Mouse (Mus musculus) kidney, postnatal 14 days (tissue): Measurements from ENCODE around the gene Mrps34.

Experiments used
- DNase-seq: peaks from one replicate; pipeline ENCODE4 v3.0.0; 2022; ENCODE audit warnings: mixed read lengths

The Mrps34 gene

DNA sequence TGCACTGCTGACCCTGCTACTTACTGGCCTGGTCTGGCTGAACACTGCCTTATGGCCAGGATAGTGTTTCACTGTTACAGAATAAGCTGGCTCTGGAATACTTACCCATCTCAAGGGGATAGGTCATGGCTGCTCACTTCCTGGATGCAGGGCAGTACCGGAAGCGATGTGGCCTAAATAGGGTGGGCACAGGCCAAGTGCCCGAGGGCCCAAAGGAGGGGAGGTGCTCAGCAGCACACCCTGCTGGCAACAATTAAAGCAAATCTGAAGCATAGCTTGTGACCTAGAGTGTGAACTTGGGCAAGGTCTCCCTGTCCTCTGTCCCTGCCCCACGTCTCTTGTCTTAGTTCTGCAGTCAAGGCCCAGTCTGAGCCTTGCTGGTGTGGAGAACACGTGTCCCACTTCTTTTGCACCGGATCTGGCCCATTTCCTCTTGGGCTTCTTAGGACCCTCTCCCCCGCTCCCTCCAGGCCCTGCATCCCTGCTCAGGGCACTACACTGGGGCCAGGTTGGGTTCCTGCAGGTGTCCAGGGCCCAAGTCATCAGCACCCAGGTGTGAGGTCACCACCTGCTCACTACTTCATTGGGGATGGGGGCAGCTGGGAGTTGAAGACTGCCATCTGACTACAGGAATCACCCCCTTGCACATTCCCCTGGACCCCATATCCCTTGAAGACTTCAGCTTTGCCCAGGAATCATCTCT lies 13.0 kb upstream of the Mrps34 start:
- DNase-seq: peak; percentile 54

DNA sequence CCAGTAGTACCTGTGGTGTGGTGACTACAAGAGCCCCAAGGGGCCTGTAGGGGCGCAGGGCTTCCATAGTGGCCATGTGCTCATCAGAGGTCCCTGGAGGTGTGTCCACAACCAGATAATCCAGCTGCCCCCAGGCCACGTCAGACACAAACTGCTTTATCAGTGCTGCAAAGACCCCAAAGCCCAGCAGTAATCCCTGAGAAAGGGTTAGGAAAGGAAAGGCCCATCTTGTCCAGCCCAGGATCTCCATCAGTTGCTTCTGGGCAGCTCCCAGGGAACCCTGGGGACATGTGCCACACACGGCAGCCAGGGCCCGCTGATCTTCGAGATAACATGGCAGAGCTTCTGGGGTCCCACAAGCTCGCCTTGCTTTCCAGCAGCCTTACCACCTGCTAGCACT lies 10.5 kb upstream of the Mrps34 start:
- DNase-seq: no peak

DNA sequence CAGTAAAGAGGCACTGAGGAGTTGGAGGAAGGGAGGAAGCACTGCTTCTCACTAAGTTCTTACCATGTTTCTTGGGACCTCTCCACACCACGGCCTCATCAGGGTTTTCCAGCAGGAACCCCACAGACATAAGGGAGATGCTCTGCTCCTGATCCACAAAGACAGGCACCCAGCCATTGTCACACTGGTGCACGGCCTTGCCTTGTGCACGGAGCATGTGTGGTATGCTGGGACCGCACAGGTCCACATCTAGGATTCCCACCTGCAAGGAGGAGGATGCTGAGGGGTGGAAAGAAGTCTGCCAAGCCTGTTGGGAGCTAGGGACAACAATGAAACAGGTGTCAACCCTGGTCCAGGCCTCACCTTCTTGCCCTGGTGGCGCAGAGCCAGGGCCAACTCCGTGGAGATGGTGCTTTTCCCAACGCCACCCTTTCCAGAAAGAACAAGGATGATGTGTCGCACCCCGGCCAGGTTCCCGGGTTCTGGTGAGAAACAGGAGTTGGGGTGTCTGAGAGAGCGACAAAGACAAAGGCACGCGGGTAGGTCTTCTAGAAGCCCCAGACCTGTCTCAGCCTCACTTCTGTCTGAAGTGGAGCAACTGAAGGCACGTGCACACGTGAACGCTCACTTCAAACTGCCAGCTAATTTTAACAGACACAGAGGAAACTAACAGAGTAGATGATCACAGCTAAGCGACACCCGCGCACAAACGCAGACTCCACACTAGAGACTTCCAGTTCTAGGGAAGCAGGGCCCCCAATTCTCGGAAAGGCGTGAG lies 9.4 kb upstream of the Mrps34 start:
- no peak for DNase-seq

DNA sequence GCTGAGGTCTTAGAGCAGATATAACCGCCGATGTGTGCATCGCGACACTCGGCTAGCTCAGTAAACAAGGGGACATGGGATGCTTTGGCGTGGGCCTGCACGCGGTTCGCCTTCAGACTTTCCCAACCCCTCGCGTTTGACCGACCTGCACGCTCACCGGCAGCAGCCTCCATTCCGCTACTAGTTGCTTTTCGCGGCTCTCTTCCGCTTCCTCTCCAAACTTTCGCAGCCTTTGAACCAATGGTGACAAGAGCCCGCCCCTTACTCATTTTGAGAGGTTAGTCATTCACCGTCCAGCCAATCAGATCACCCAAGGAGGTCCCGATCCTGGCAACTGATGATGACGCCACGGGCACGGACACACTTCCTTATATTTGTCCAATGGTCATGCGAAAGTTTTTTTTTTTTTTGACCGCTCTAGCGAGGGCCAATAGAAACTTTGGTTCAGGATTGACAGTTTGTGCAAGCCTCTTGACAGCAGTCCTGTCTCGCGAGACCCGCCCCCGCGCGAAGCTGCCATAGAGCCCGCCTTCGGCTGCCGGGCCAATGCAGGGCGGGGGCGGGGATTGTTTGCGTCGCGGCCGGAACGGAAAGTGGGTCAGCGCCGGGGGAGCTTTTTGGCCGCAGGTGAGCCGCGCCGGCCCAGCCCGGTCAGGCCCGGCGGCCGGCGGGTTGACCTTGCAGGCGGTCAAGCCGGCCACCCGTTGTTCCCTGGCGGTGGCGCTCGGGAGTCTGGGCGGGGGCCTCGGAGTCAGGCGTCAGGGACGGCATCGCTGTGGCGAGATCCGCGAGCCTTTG lies 8.6 kb upstream of the Mrps34 start, which contains the start of the genes Nubp2 and Spsb3:
Gene Nubp2 (minus strand): TSS at position 216 of the 798 bp plus-strand sequence.
Gene Spsb3 (plus strand): TSS at position 510 of the 798 bp plus-strand sequence.
- DNase-seq: peak; percentile 98

DNA sequence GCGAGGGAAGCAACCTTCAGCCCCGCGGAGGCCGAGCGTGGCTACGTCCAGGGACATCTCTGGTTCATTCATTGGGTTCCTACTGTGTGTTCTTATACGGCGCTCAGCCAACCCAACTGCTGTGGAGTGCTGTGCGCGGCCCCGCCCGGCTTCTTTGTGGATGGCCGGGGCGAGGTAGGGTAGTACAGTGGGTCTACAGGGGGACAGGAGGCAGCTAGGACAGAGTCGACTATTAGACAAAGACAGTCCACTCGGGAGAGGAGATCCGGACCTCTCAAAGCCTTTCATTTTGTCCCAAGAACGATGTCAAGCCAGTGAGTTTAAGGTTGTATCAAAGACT lies 8.0 kb upstream of the Mrps34 start:
- no peak for DNase-seq

DNA sequence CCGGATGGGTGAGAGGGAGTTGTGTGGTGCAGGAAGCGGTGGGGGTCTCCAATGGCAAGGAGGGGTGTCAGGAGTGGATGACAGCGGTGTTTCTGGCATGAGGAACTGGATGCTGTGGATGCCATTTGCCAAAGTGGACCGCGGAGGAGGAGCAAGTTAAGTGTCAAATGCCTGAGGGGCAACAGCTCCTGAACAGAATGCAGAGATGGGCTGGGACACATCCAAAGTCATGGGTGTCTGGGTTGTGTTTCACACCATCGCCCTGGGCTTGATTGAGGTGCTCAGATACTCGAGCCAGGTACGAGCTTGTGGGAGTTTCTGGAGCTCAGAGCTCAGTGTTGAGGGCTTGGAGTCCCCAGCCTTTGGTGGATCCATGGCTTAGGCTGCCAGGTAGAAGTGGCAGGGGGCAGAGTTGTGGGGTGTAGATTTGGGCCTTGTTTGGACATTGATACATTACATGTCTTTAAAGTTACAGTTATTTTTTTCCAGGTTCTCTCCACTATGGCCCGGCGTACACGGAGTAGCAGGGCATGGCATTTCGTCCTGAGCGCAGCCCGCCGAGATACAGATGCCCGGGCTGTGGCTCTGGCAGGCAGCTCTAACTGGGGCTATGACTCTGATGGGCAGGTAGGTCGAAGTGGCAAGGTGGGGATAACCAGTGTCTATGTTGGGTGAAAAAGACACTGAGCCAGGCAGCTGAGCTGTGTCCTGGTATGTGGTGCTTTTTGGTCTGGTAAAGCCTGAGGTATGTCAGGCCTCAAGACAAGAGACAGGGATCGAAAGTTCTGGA lies 7.4 kb upstream of the Mrps34 start:
- no peak for DNase-seq

DNA sequence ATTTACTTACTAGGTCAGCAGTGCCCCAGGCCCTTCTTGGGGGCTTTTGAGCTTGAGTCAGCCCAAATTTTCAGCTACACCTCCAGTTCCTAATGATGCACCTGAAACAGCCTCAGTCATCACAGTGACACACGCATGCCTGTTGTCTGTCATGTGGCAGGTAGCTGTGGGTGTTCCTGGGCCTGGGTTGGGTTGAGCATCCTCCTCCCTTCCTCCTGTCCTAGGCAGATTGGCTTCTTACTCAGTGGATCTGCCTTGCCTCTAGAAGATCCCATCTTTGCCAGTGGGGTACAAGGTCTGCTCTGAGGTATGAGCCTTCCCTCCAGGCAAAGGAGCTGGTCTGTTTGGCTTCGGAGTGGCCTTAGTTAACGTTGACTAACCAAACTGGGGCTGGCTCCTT lies 6.1 kb upstream of the Mrps34 start:
- no peak for DNase-seq

DNA sequence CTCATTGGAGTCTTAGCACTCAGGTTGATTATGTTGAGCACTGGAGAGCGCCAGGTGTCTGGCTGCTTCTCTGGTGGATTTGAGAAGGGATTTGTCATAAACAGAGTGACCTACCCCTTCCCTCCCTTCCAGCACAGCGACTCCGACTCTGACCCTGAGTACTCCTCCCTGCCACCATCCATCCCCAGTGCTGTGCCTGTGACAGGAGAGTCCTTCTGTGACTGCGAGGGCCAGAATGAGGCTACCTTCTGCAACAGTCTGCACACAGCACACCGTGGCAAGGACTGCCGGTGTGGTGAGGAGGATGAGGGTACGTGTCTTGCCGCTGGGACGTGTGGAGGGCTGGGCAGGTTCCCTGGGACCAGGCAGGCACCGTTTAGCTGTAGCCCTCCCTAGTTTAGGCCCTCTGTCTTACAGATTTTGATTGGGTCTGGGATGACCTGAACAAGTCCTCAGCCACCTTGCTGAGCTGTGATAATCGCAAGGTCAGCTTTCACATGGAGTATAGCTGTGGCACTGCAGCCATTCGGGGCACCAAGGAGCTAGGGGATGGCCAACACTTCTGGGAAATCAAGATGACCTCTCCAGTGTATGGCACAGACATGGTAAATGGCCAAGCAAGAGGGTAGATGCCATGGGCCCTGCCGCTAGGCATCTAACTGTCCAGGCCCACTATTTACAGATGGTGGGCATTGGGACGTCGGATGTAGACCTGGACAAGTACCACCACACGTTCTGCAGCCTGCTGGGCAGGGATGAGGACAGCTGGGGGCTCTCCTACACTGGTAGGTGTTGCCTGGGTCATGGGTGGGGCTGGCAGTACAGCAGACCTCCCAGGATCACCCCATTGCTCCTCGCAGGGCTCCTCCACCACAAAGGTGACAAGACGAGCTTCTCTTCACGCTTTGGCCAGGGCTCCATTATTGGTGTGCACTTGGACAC lies 4.5 kb upstream of the Mrps34 start:
- no peak for DNase-seq

DNA sequence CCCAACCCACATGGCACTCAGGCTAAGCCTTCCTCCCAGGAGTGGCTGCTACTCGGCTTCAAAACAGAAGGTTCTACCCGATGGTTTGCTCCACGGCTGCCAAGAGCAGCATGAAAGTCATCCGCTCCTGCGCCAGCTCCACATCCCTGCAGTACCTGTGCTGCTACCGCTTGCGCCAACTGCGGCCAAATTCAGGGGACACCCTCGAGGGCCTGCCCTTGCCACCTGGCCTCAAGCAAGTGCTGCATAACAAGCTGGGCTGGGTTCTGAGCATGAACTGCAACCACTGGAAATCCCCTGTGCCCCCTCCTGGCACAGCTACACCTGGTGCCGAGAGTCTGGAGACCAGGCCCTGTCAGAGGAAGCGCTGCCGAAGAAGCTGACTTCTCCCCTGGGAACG lies 3.6 kb upstream of the Mrps34 start:
- no peak for DNase-seq

DNA sequence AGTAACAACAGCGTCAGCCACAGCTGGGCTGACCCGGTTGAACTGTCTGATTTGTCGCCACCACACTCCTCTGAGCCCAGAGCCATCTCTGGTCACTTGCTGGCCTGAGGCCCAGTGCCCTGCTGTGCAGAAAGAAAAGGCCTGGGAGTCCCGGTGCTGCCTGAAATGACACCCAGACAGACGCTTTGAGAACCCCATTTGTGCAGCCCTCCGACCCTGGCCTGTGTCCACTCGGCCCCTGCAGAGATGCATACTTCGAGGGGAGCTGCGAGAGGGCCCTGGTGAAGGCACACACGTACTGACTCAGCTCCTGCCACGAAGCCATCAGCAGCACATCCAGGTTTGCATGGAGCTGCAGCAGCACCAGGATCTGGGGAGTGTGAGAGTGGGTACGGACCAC lies 2.1 kb upstream of the Mrps34 start:
- no peak for DNase-seq

DNA sequence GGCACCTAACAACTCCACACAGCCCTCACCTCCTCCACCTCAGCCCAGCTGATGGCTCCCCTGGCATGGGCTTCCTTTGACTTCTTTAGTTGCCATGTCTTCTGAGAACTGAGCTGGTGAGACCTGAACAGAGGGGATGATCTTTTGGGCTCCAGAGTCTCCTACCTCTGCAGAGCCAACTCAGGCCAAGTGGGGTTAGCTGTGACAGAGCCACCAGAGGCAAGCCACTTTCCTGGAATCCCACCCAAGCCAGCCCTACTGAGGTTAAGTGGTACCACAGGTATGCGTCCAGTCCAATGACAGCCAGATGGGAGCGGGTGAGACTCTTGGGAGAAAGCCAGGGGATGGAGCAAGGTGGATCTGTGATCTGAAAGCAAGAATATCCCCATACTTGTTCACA lies 1.6 kb upstream of the Mrps34 start:
- DNase-seq: no peak

DNA sequence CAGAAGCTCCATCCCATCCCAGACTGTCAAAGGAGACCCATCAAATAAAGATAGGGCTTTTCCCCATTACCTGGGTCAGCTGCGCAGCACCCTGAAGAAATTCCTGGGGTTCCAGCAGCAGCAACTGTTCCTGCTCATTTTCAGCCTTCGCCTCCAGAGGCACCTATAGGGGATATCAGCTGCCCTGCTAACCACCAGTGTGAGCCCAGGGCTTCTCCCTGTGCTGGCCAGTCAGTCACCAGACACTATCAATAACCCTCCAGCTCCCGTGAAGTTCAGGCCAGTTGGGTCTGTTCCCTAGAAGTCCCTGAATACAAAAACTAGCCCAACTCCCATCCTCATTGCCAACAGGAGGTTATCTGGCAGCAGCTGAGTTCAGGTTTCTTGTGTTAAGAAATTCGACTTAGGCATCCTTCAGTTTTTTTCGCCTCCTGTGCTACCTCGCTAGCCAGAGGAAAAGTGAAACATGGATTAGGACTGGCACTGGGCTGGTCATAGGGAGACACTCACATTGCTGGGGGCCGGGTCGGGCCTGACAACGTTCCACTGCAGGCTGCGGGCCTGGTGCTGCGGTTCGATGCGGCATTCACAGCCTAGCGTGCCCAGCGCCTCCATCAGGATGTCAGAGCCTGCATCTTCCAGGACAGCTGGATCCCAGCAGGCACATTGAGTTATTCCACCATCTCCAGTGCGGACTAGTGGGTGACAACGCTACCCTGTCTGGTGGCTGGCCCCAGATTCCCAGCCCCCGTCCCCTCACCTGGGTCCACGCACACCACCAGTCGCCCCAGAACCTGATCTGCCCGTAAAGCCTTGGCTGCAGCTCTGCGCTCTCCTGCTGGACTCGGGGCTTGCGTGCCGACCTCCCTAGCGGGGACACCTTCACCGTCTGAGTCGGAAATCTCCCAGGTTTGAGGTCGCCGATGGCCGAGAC lies 588 bp upstream of the Mrps34 start:
- no peak for DNase-seq

DNA sequence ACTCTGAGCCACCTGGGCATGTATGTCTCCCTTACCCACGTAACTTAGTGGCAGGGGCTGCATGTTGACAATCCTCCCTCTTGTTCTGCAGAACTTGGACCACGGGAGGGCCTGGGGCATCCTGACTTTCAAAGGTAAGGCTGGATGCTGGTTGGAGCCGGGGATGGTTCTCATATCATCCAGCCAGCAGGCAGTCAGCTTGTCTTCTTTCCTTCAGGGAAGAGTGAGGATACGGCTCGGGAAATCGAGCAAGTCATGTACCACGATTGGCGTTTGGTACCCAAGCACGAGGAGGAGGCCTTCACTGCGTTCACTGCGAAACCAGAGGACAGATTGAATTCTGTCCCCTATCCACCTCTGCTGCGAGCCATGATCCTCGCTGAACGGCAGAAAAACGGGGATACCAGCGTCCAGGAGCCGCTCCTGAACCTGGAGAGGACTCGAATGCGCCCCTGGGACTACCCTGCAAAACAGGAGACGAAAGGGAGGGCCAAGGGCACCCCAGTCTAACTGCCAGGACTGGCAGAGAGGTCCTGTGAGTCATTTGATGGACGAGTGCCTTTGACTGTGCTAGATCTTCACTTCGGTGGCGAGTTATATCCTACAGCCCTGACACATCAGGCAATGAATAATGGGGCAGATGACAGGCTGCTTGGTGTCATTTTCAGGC lies 790 bp downstream of the Mrps34 start:
- DNase-seq: no peak

DNA sequence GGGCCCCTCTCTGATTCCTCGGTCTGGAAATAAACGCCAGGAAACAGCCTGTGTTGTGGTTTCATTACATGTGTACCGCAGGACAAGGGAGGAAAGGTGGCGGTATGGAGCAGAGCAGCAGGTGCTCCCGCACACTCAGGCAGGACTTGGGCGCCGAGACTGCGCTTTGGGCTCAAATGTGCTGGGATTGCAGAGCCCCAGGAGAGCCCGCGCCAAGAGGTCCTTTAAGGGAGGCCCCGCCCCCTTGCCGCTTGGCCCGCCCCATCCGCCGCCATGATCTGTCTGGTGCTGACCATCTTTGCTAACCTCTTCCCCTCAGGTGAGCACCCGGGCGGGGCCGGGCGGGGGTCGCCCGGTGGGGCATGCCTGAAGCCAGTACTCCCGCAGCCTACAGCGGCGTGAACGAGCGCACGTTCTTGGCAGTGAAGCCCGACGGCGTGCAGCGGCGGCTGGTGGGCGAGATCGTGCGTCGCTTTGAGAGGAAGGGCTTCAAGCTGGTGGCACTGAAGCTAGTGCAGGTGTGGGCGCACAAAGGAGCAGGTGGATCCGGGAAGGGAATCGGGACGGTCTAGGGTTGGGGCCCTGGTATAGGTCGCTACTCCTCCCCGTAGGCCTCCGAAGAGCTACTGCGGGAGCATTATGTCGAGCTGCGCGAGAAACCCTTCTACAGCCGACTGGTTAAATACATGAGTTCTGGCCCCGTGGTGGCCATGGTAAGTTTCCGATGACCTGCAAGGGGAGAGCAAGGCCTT lies 1.5 kb downstream of the Mrps34 start, which contains the start of gene Nme3:
Gene Nme3 (plus strand): TSS at position 260 of the 752 bp plus-strand sequence.
- peak; percentile 90 for DNase-seq

DNA sequence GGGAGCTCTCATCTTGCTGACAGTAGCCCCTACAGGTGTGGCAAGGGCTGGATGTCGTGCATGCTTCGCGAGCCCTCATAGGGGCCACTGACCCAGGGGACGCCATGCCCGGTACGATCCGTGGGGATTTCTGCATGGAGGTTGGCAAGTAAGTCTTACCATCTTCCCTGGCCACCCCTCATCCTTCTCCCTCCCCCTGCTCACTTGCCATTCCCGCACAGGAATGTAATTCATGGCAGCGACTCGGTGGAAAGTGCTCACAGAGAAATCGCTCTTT lies 2.0 kb downstream of the Mrps34 start:
- DNase-seq: no peak

DNA sequence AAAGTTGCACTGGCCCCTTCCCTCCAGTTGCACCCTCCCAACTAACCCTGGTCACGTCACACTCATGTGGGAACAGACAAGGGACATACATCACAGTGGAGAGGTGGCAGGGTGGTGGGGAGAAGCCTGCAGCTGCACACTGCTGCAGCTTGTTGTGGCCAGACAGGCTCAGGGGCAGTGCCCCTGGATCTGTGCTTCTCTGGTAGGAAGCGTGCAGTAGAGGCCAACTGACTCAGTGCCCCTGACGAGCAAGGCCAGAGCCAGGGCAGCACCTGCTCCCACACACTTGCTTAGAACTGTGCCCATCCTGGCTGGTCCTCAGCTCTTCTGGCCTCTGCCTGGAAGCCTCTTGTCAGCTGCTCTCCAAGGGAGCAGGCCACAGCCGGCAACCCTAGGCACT lies 2.7 kb downstream of the Mrps34 start:
- no peak for DNase-seq

DNA sequence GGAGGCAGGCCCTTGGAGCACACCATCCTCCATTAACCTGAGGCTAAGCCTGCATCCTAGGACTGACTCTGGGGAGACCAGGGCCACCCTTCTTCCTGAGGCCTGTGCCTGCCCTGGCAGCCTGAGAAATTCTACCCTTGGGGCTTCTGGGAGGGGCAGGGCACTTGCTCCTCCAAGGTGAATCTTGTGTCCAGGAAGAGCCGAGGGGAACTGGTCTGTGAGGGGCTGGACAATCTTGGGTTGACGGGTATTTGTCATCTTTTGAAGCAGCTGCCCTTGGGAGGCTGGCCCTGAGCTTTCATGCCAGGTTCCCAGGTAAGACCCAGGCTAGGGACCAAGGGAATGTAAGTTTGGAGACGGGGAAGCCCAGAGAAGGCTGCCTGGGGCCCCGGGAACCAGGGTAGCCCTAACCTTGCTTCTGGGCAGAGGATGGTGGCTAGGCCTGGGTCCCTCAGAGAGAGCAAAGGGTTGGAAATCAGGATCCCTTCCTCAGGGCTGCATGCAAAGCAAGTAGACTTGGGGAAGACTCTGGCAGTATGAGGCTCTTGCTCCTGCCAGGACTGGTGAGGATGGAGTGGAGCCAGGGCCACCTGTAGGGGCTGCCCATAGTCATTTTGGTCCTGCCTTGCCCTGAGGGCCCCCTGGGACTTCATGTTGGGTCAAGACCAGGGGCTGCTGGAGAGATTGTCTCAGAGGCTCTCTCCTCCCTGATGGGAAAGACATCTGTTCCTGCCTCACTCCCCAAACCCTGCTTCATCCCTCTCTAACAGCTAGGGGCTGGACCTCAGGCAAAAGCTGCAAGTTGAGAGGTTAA lies 3.3 kb downstream of the Mrps34 start:
- DNase-seq: no peak

DNA sequence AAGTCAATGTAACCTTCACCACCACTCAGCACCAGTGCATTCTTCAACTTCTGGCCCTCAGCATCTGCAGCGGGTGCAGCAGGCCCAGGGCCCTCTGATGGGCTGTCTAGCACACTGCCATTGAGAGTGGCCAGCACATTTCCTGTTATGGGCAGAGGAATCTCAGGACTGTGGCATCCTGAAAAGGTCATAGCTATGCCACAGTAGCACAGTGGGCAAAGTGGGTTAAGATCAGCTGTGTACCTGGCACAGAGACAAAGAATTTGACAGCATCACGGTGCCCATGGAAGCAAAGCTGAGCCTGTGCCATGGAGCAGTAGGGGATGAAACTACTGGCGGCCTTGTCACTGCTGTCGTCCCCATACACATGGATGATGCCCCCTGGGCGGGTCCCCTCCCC lies 4.2 kb downstream of the Mrps34 start:
- DNase-seq: no peak
